Mouse (Mus musculus) thymus, adult 2 months (tissue): Measurements from ENCODE around the gene Pigyl. TPM values are rescaled to one million over a fixed set of nuclear protein-coding genes. Genes with fewer than 3 reads are reported as not detected.

Experiments
- DNase-seq: peaks from one replicate; pipeline ENCODE4 v3.0.0; 2021
- H3K27ac ChIP-seq: fragments of 200-500 bp; 2 replicates; pipeline ENCODE4 v1.5.1; 2012; ENCODE audit warnings: low read length, control low read depth; ENCODE audit not compliant: control insufficient read depth, insufficient read depth
- H3K27me3 ChIP-seq: fragments of 200-500 bp; 2 replicates; pipeline ENCODE4 v1.6.1; 2012; ENCODE audit warnings: mild to moderate bottlenecking, low read length, moderate library complexity, mixed read lengths; ENCODE audit not compliant: control insufficient read depth, insufficient read depth
- H3K36me3 ChIP-seq: fragments of 200-500 bp; 2 replicates; pipeline ENCODE4 v1.6.1; 2012; ENCODE audit warnings: mild to moderate bottlenecking, low read length, moderate library complexity; ENCODE audit not compliant: control insufficient read depth, insufficient read depth
- H3K4me1 ChIP-seq: fragments of 200-500 bp; replicated peaks from 2 replicates; pipeline ENCODE4 v1.6.1; 2012; ENCODE audit warnings: low read length; ENCODE audit not compliant: control insufficient read depth, insufficient read depth
- H3K4me3 ChIP-seq: fragments of 200-500 bp; 2 replicates; pipeline ENCODE4 v1.5.1; 2012; ENCODE audit warnings: mild to moderate bottlenecking, low read length, control low read depth, moderate library complexity; ENCODE audit not compliant: control insufficient read depth, insufficient read depth
- CTCF ChIP-seq: fragments of 200-500 bp; IDR thresholded peaks from 2 replicates; pipeline ENCODE4 v1.5.1; 2012; ENCODE audit warnings: mild to moderate bottlenecking, control low read depth, low read length, moderate library complexity, borderline replicate concordance; ENCODE audit not compliant: control insufficient read depth, poor library complexity, insufficient read depth; ENCODE audit errors: extremely low read depth
- POLR2A ChIP-seq: fragments of 200-500 bp; IDR thresholded peaks from 2 replicates; pipeline ENCODE4 v1.6.1; 2012; ENCODE audit warnings: mild to moderate bottlenecking, low read length, control low read depth, moderate library complexity; ENCODE audit not compliant: control insufficient read depth, poor library complexity, insufficient read depth; ENCODE audit errors: extremely low read depth
- WGBS: fragments of 180-500 bp; shearing (Covaris S2); methylation state at CpG from one replicate; pipeline ENCODE4 v1.1.7; 2018; 5-methylcytosine and 5-hydroxymethylcytosine counted together
- polyA plus RNA-seq: library from polyadenylated mRNA; depleted of rRNA; stranded (reverse); fragments of >200 nt; gene quantifications from 2 replicates; pipeline ENCODE4 v1.2.3, GENCODE M21; 2012; rRNA removed

Gene Pigyl
- polyA plus RNA-seq, 1 experiment: 83.0 TPM

- peaks cover 8% of the 10 kb centered on the region; the same call in 1 of the 2 replicates for H3K27me3 ChIP-seq
- 24% methylated on average over 43 of the region's 43 CpGs for WGBS
- peaks cover 5% of the 10 kb centered on the region; the same call in 1 of the 2 replicates for H3K4me1 ChIP-seq
- peak within 1 kb of the TSS; percentile 4 for H3K4me3 ChIP-seq
- no peak for DNase-seq
- no peak within 1 kb of the TSS for H3K27ac ChIP-seq
- TF ChIP-seq POLR2A: no peak
- TF ChIP-seq CTCF: no peak
- no peaks in the 10 kb centered on the region for H3K36me3 ChIP-seq
These were observed 31.5 kb downstream of the Pigyl start, which contains the start of gene Zfp872 for GRCm38 (mm10) chr9:22188025-22188611. TSS of gene Zfp872 (plus strand) at chr9:22188090.

GRCm38 (mm10) chr9:22196412-22196811 lies 39.8 kb downstream of the Pigyl start:
- TF ChIP-seq POLR2A (no peak), CTCF (no peak)
- Histone ChIP-seq H3K36me3 (no peaks in the 10 kb centered on the region), H3K4me1 (no peaks in the 10 kb centered on the region), H3K27me3 (no peaks in the 10 kb centered on the region), H3K4me3 (no peak overlapping the region), H3K27ac (no peak overlapping the region)
- 53% methylated on average over 5 of the region's 5 CpGs for WGBS
- no peak for DNase-seq

Other genes starting within 250 kb of the Pigyl start
- 34.9 and 40.3 TPM in 2 replicates for gene Rab3d, start 238.7 kb upstream of the Pigyl start, polyA plus RNA-seq
- gene Ccdc159, start 229.4 kb upstream of the Pigyl start, polyA plus RNA-seq: 1.3 and 1.9 TPM in 2 replicates
- gene Tmem205, start 229.3 kb upstream of the Pigyl start, polyA plus RNA-seq: 40.0 and 47.7 TPM in 2 replicates
- 3.8 and 5.5 TPM in 2 replicates for gene Plppr2, start 219.8 kb upstream of the Pigyl start, polyA plus RNA-seq
- gene Swsap1, start 201.1 kb upstream of the Pigyl start, polyA plus RNA-seq: 6.7 and 7.6 TPM in 2 replicates
- 3.8 and 4.9 TPM in 2 replicates for gene Epor, start 193.3 kb upstream of the Pigyl start, polyA plus RNA-seq
- 7.8 and 9.5 TPM in 2 replicates for gene Rgl3, start 167.4 kb upstream of the Pigyl start, polyA plus RNA-seq
- 0.11 and 0.18 TPM in 2 replicates for gene Ccdc151, start 154.2 kb upstream of the Pigyl start, polyA plus RNA-seq
- 109 and 119 TPM in 2 replicates for gene Prkcsh, start 154.0 kb upstream of the Pigyl start, polyA plus RNA-seq
- 0.35 and 0.43 TPM in 2 replicates for gene Elavl3, start 104.8 kb upstream of the Pigyl start, polyA plus RNA-seq
- gene Gm49318, start 85.6 kb upstream of the Pigyl start, polyA plus RNA-seq: not detected in 2 replicates
- 52.0 and 52.6 TPM in 2 replicates for gene Zfp653, start 85.5 kb upstream of the Pigyl start, polyA plus RNA-seq
- 58.1 and 62.2 TPM in 2 replicates for gene Ecsit, start 71.4 kb upstream of the Pigyl start, polyA plus RNA-seq
- gene Cnn1, start 57.6 kb upstream of the Pigyl start, polyA plus RNA-seq: 4.3 and 5.0 TPM in 2 replicates
- gene Elof1, start 39.7 kb upstream of the Pigyl start, polyA plus RNA-seq: 187 and 205 TPM in 2 replicates
- 248 and 304 TPM in 2 replicates for gene Acp5, start 21.1 kb upstream of the Pigyl start, polyA plus RNA-seq
- 0.04 and 0.05 TPM in 2 replicates for gene Zfp872, start 31.2 kb downstream of the Pigyl start, polyA plus RNA-seq
- 20.8 and 23.0 TPM in 2 replicates for gene Zfp809, start 68.9 kb downstream of the Pigyl start, polyA plus RNA-seq
- gene Zfp599, start 103.0 kb downstream of the Pigyl start, polyA plus RNA-seq: 0.62 and 0.88 TPM in 2 replicates
- 10.9 and 11.5 TPM in 2 replicates for gene Zfp810, start 150.8 kb downstream of the Pigyl start, polyA plus RNA-seq
- 11.1 and 11.2 TPM in 2 replicates for gene Anln, start 232.3 kb downstream of the Pigyl start, polyA plus RNA-seq